Mouse (Mus musculus): Measurements from ENCODE around the gene Rab11fip3. TPM values are rescaled to one million over a fixed set of nuclear protein-coding genes. Genes with fewer than 3 reads are reported as not detected.
A peak's percentile ranks its signal among the peaks of the same experiment; 100 is the strongest.

The Rab11fip3 gene
- total RNA-seq, 2 experiments from 2014 or later: 76.3 to 92.0 TPM

- TF ChIP-seq CTCF (IDR thresholded peaks at IDR 0.05): no peak
- peak overlapping the region; percentile 85 for H3K4me3 ChIP-seq
- DNase-seq: peak; percentile 84
- intact Hi-C loops (cut with DNase I): loop anchor here (1.0 kb wide), 1 partner anchor 13 kb away; no protein-coding TSS in a partner anchor
- peak overlapping the region; percentile 94 for H3K27ac ChIP-seq
Observed at GRCm38 (mm10) chr17:26068024-26068830, 1.1 kb downstream of the Rab11fip3 start.

GRCm38 (mm10) chr17:26066488-26067020 is 2.8 kb downstream of the Rab11fip3 start:
- peak overlapping the region; percentile 85 for H3K4me3 ChIP-seq
- intact Hi-C loops (cut with DNase I): no loop called here
- no peak for DNase-seq
- H3K27ac ChIP-seq: peak overlapping the region; percentile 94
- no peak for TF ChIP-seq CTCF (IDR thresholded peaks at IDR 0.05)

- H3K27ac ChIP-seq: peak overlapping the region; percentile 94
- no peak for DNase-seq
- no peak for TF ChIP-seq CTCF (IDR thresholded peaks at IDR 0.05)
- intact Hi-C loops (cut with DNase I): no loop called here
- H3K4me3 ChIP-seq: peak overlapping the region; percentile 85
Observed at GRCm38 (mm10) chr17:26064916-26065315, 4.4 kb downstream of the Rab11fip3 start.

- intact Hi-C loops (cut with DNase I): no loop called here
- peak; percentile 71 for DNase-seq
- Histone ChIP-seq H3K4me3 (peak overlapping the region; percentile 49), H3K27ac (peak overlapping the region; percentile 92)
- TF ChIP-seq CTCF (IDR thresholded peaks at IDR 0.05): no peak
Observed at GRCm38 (mm10) chr17:26057787-26058567, 11.4 kb downstream of the Rab11fip3 start.

GRCm38 (mm10) chr17:26057278-26057677 is 12.1 kb downstream of the Rab11fip3 start:
- TF ChIP-seq CTCF (IDR thresholded peaks at IDR 0.05): no peak

GRCm38 (mm10) chr17:26055164-26055563 is 14.2 kb downstream of the Rab11fip3 start:
- intact Hi-C loops (cut with DNase I): loop anchor here (1.0 kb wide), 1 partner anchor 13 kb away; no protein-coding TSS in a partner anchor
- Histone ChIP-seq H3K27ac (peak overlapping the region; percentile 92), H3K4me3 (peak overlapping the region; percentile 34)
- DNase-seq: no peak
- no peak for TF ChIP-seq CTCF (IDR thresholded peaks at IDR 0.05)

More at GRCm38 (mm10) chr17:26057278-26057677, 12.1 kb downstream of the Rab11fip3 start:
- peak overlapping the region; percentile 92 for H3K27ac ChIP-seq
- H3K4me3 ChIP-seq: peak overlapping the region; percentile 49
- no peak for DNase-seq
- intact Hi-C loops (cut with DNase I): no loop called here

- TF ChIP-seq CTCF (IDR thresholded peaks at IDR 0.05): no peak
- intact Hi-C loops (cut with DNase I): no loop called here
- DNase-seq: peak; percentile 61
- H3K4me3 ChIP-seq: peak overlapping the region; percentile 34
- peak overlapping the region; percentile 92 for H3K27ac ChIP-seq
Observed at GRCm38 (mm10) chr17:26054133-26054845, 15.1 kb downstream of the Rab11fip3 start.

GRCm38 (mm10) chr17:26052706-26053105 is 16.6 kb downstream of the Rab11fip3 start:
- DNase-seq: no peak
- Histone ChIP-seq H3K4me3 (no peak overlapping the region), H3K27ac (peak overlapping the region; percentile 92)
- TF ChIP-seq CTCF (IDR thresholded peaks at IDR 0.05): no peak
- intact Hi-C loops (cut with DNase I): no loop called here

- no peak for DNase-seq
- no peak for TF ChIP-seq CTCF (IDR thresholded peaks at IDR 0.05)
- H3K4me3 ChIP-seq: no peak overlapping the region
- intact Hi-C loops (cut with DNase I): no loop called here
- peak overlapping the region; percentile 92 for H3K27ac ChIP-seq
Observed at GRCm38 (mm10) chr17:26052074-26052473, 17.3 kb downstream of the Rab11fip3 start.

GRCm38 (mm10) chr17:26048118-26048517 is 21.2 kb downstream of the Rab11fip3 start:
- no peak for TF ChIP-seq CTCF (IDR thresholded peaks at IDR 0.05)
- peak overlapping the region; percentile 77 for H3K27ac ChIP-seq

GRCm38 (mm10) chr17:26046253-26046997 is 22.9 kb downstream of the Rab11fip3 start:
- H3K4me3 ChIP-seq: no peak overlapping the region
- intact Hi-C loops (cut with DNase I): no loop called here
- TF ChIP-seq CTCF (IDR thresholded peaks at IDR 0.05): no peak
- H3K27ac ChIP-seq: peak overlapping the region; percentile 50
- DNase-seq: no peak

More at GRCm38 (mm10) chr17:26048118-26048517, 21.2 kb downstream of the Rab11fip3 start:
- H3K4me3 ChIP-seq: no peak overlapping the region
- DNase-seq: no peak
- intact Hi-C loops (cut with DNase I): no loop called here
